Mouse (Mus musculus) spleen, postnatal 4 days (tissue): ENCODE results near the gene Sh3pxd2a.

Experiments used
- DNase-seq, 2 experiments: peaks; one replicate each; pipeline ENCODE4 v3.0.0; 2022; ENCODE audit warnings: low spot score in 2 of 2

The Sh3pxd2a gene

GRCm38 (mm10) chr19:47314076-47314941 is 149.9 kb downstream of the Sh3pxd2a start:
- DNase-seq = no peak

GRCm38 (mm10) chr19:47313387-47314075 is 150.7 kb downstream of the Sh3pxd2a start:
- no peak for DNase-seq

GRCm38 (mm10) chr19:47311162-47311561 is 153.0 kb downstream of the Sh3pxd2a start:
- DNase-seq = no peak

GRCm38 (mm10) chr19:47309824-47310223 is 154.4 kb downstream of the Sh3pxd2a start:
- DNase-seq = no peak

GRCm38 (mm10) chr19:47306917-47307315 is 157.3 kb downstream of the Sh3pxd2a start:
- no peak for DNase-seq

GRCm38 (mm10) chr19:47306128-47306916 is 157.9 kb downstream of the Sh3pxd2a start:
- no peak for DNase-seq

GRCm38 (mm10) chr19:47305401-47305800 is 158.8 kb downstream of the Sh3pxd2a start:
- no peak for DNase-seq

GRCm38 (mm10) chr19:47304170-47304745 is 159.9 kb downstream of the Sh3pxd2a start:
- no peak for DNase-seq

- no peak for DNase-seq
Measured at GRCm38 (mm10) chr19:47303128-47303527, 161.1 kb downstream of the Sh3pxd2a start.

GRCm38 (mm10) chr19:47302191-47302852 is 161.9 kb downstream of the Sh3pxd2a start:
- DNase-seq = no peak

GRCm38 (mm10) chr19:47301303-47302190 is 162.7 kb downstream of the Sh3pxd2a start:
- no peak for DNase-seq

GRCm38 (mm10) chr19:47298100-47298499 is 166.1 kb downstream of the Sh3pxd2a start:
- DNase-seq = no peak

- no peak for DNase-seq
Measured at GRCm38 (mm10) chr19:47292451-47292951, 171.7 kb downstream of the Sh3pxd2a start.

GRCm38 (mm10) chr19:47291307-47292080 is 172.7 kb downstream of the Sh3pxd2a start:
- DNase-seq = no peak

GRCm38 (mm10) chr19:47286886-47287450 is 177.2 kb downstream of the Sh3pxd2a start:
- no peak for DNase-seq

- DNase-seq = no peak
Measured at GRCm38 (mm10) chr19:47285581-47285980, 178.6 kb downstream of the Sh3pxd2a start.

GRCm38 (mm10) chr19:47282688-47283215 is 181.4 kb downstream of the Sh3pxd2a start:
- no peak for DNase-seq

GRCm38 (mm10) chr19:47282050-47282454 is 182.1 kb downstream of the Sh3pxd2a start:
- DNase-seq = no peak

- no peak for DNase-seq
Measured at GRCm38 (mm10) chr19:47280894-47281293, 183.3 kb downstream of the Sh3pxd2a start.
